Mouse (Mus musculus) MEL (cell line): ENCODE measurements around the gene Ap3b1.

ENCODE experiments used
- BHLHE40 ChIP-seq: IDR thresholded peaks from 2 replicates; pipeline ENCODE4 v1.6.1; 2012; ENCODE audit warnings: low read depth, mild to moderate bottlenecking, inconsistent platforms, low read length, improper control_type of control experiment, borderline replicate concordance
- CHD1 ChIP-seq: IDR thresholded peaks from 2 replicates; pipeline ENCODE4 v1.6.1; 2012; ENCODE audit warnings: low read depth, mild to moderate bottlenecking, inconsistent platforms, low read length, improper control_type of control experiment
- CTCF ChIP-seq, 3 experiments: IDR thresholded peaks in 2 of 3; conservative IDR thresholded peaks in 1 of 3; 2 replicates each; pipeline ENCODE4 v1.5.1; 2011 to 2012; ENCODE audit warnings: low read length in 3 of 3, low read depth in 2 of 3, mild to moderate bottlenecking in 2 of 3, improper control_type of control experiment in 1 of 3, inconsistent platforms in 1 of 3, mixed read lengths in 1 of 3, moderate library complexity in 1 of 3; ENCODE audit not compliant: control insufficient read depth in 1 of 3, insufficient read depth in 1 of 3, poor library complexity in 1 of 3, severe bottlenecking in 1 of 3
- E2F4 ChIP-seq: IDR thresholded peaks from 2 replicates; pipeline ENCODE4 v1.6.1; 2011; ENCODE audit warnings: low read depth, low read length, improper control_type of control experiment, borderline replicate concordance
- ETS1 ChIP-seq: IDR thresholded peaks from 2 replicates; pipeline ENCODE4 v1.6.1; 2012; ENCODE audit warnings: low read depth, mild to moderate bottlenecking, inconsistent platforms, low read length, improper control_type of control experiment, moderate library complexity
- MXI1 ChIP-seq: IDR thresholded peaks from 2 replicates; pipeline ENCODE4 v1.6.1; 2011; ENCODE audit warnings: mild to moderate bottlenecking, low read depth, low read length, improper control_type of control experiment
- MYB ChIP-seq: IDR thresholded peaks from 2 replicates; pipeline ENCODE4 v1.6.1; 2011; ENCODE audit warnings: mild to moderate bottlenecking, low read depth, low read length, improper control_type of control experiment
- MYC ChIP-seq: IDR thresholded peaks from 2 replicates; pipeline ENCODE4 v1.6.1; 2011; ENCODE audit warnings: low read depth, mild to moderate bottlenecking, low read length, improper control_type of control experiment, moderate library complexity
- POLR2A ChIP-seq, 2 experiments: IDR thresholded peaks; 2 replicates each; pipeline ENCODE4 v1.6.1; 2011 to 2012; ENCODE audit warnings: low read length in 2 of 2, mild to moderate bottlenecking in 2 of 2, control low read depth in 1 of 2, improper control_type of control experiment in 1 of 2, low read depth in 1 of 2, moderate library complexity in 1 of 2; ENCODE audit not compliant: control insufficient read depth in 1 of 2, insufficient read depth in 1 of 2, poor library complexity in 1 of 2
- RCOR1 ChIP-seq: IDR thresholded peaks from 2 replicates; pipeline ENCODE4 v1.6.1; 2012; ENCODE audit warnings: low read depth, mild to moderate bottlenecking, inconsistent platforms, low read length, improper control_type of control experiment
- USF1 ChIP-seq: IDR thresholded peaks from 2 replicates; pipeline ENCODE4 v1.6.1; 2014; ENCODE audit warnings: low read depth, mild to moderate bottlenecking, inconsistent platforms, low read length, improper control_type of control experiment, moderate library complexity
- ZC3H11A ChIP-seq: IDR thresholded peaks from 2 replicates; pipeline ENCODE4 v1.6.1; 2012; ENCODE audit warnings: low read depth, mild to moderate bottlenecking, inconsistent platforms, low read length, improper control_type of control experiment
- ZNF384 ChIP-seq: IDR thresholded peaks from 2 replicates; pipeline ENCODE4 v1.6.1; 2012; ENCODE audit warnings: low read depth, mild to moderate bottlenecking, inconsistent platforms, low read length, improper control_type of control experiment

GRCm38 (mm10) chr13:94447003-94447402, 88.2 kb downstream of the Ap3b1 start:
- TF ChIP-seq CHD1 (no peak), BHLHE40 (no peak), CTCF (IDR thresholded peaks at IDR 0.05 in 2 of 3, conservative IDR thresholded peaks at IDR 0.05 in 1 of 3; ENCODE audit: control insufficient read depth in 1 of 3, insufficient read depth in 1 of 3, low read depth in 2 of 3, low read length in 3 of 3, poor library complexity in 1 of 3, severe bottlenecking in 1 of 3) (no peak), POLR2A (IDR thresholded peaks at IDR 0.05; ENCODE audit: control insufficient read depth in 1 of 2, insufficient read depth in 1 of 2, low read depth in 1 of 2, low read length in 2 of 2, poor library complexity in 1 of 2) (no peak), MYB (no peak), E2F4 (no peak), ZNF384 (no peak), ETS1 (no peak), USF1 (no peak), MYC (no peak), ZC3H11A (no peak), RCOR1 (no peak), MXI1 (no peak)
